In the genomic region with DNA sequence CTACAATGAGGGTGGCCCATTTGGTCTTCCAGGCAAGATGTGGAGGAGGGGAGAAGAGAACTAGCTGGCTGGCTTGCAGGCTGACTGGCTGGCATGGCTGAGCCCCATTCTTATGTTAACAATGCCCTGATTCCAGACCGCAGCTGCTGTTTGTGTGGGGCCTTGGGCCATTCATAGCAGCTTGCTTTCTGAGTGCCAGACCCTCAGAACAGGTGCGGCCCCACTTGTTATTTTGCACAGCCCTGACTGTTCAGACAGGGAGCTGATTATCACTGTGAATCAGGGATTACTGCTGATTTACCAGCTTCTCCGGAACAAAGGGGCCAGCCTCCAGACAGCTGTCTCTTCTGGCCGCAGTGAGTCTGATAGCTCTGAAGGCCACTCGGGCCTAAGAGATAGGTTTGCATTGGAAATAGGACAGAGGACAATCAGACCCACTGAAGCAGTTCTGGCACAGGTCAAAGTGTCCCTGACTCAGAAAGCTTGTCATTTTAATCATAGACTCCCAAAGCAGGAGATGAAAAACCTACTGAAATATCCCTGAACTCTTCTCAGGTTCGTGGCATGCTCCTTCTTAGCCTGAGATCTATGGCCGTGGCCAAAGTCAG, we compare ENCODE assay signal across 8 mouse cellular contexts. TPM values are rescaled to one million over a fixed set of nuclear protein-coding genes. Genes with fewer than 3 reads are reported as not detected.
DNase-seq lines count a peak whose midpoint lies in the region; ATAC-seq and TF ChIP-seq lines count a peak whose summit lies in the region.

No protein-coding gene starts in this region.

- no peaks in the 10 kb centered on the region for H3K4me1 ChIP-seq in lung, embryonic 14.5 days (ENCODE audit: insufficient read depth)
- H3K4me1 ChIP-seq in embryonic facial prominence, embryonic 11.5 days (ENCODE audit: control insufficient read depth, insufficient read depth, low read length) = no peaks in the 10 kb centered on the region
- H3K4me1 ChIP-seq in heart, embryonic 12.5 days (replicated peaks) = no peaks in the 10 kb centered on the region

- H3K9me3 ChIP-seq in lung, embryonic 14.5 days (ENCODE audit: low read depth, low read length) = no peaks in the 10 kb centered on the region
- no peaks in the 10 kb centered on the region for H3K9me3 ChIP-seq in embryonic facial prominence, embryonic 11.5 days (replicated peaks; ENCODE audit: control insufficient read depth, low read length)
- H3K9me3 ChIP-seq in heart, embryonic 12.5 days (replicated peaks) = no peaks in the 10 kb centered on the region

- H3K9ac ChIP-seq in lung, embryonic 14.5 days = no peak overlapping the region
- H3K9ac ChIP-seq in embryonic facial prominence, embryonic 11.5 days (replicated peaks; ENCODE audit: low read length) = no peak overlapping the region
- H3K9ac ChIP-seq in heart, embryonic 12.5 days = no peak overlapping the region

- no peak overlapping the region for H3K4me3 ChIP-seq in lung, embryonic 14.5 days (ENCODE audit: low read depth, low read length)
- H3K4me3 ChIP-seq in embryonic facial prominence, embryonic 11.5 days (ENCODE audit: low read depth, low read length) = no peak overlapping the region
- no peak overlapping the region for H3K4me3 ChIP-seq in heart, embryonic 12.5 days

- H3K27me3 ChIP-seq in lung, embryonic 14.5 days (ENCODE audit: insufficient read depth, low read length) = no peaks in the 10 kb centered on the region
- no peaks in the 10 kb centered on the region for H3K27me3 ChIP-seq in embryonic facial prominence, embryonic 11.5 days (ENCODE audit: control insufficient read depth, insufficient read depth, low read length)
- no peaks in the 10 kb centered on the region for H3K27me3 ChIP-seq in heart, embryonic 12.5 days (replicated peaks)

- DNase-seq in lung, embryonic 14.5 days = no peak
- no peak for DNase-seq in lung, postnatal 25 days (ENCODE audit: low spot score)
- peak; percentile 37 for DNase-seq in embryonic facial prominence, embryonic 11.5 days (ENCODE audit: low spot score)
- DNase-seq in layer of hippocampus, adult 8-10 months (ENCODE audit: low spot score in 2 of 2) = peak; percentile 16 to 19
- DNase-seq in retina, postnatal 7 days (ENCODE audit: low read depth, low spot score) = peak; percentile 25
- no peak for DNase-seq in heart, adult 8-10 months (ENCODE audit: low spot score)
- no peak for DNase-seq in kidney, postnatal 25 days

- no peak overlapping the region for H3K27ac ChIP-seq in lung, embryonic 14.5 days (ENCODE audit: low read depth)
- H3K27ac ChIP-seq in embryonic facial prominence, embryonic 11.5 days (replicated peaks; ENCODE audit: low read depth, low read length) = no peak overlapping the region
- no peak overlapping the region for H3K27ac ChIP-seq in heart, embryonic 12.5 days (ENCODE audit: poor library complexity, severe bottlenecking)

- TF ChIP-seq CTCF in lung, embryonic 14.5 days (IDR thresholded peaks at IDR 0.05; ENCODE audit: low read depth) = no peak

- 51% methylated on average over 7 of the region's 7 CpGs for WGBS in lung, embryonic 14.5 days
- WGBS in embryonic facial prominence, embryonic 11.5 days = 53% methylated on average over 7 of the region's 7 CpGs
- WGBS in heart, embryonic 12.5 days = 40% methylated on average over 7 of the region's 7 CpGs

- no peaks in the 10 kb centered on the region for H3K36me3 ChIP-seq in lung, embryonic 14.5 days (ENCODE audit: insufficient read depth)
- no peaks in the 10 kb centered on the region for H3K36me3 ChIP-seq in embryonic facial prominence, embryonic 11.5 days (replicated peaks; ENCODE audit: control insufficient read depth, insufficient read depth, low read depth, low read length)
- no peaks in the 10 kb centered on the region for H3K36me3 ChIP-seq in heart, embryonic 12.5 days

- no peak overlapping the region for H3K4me2 ChIP-seq in lung, embryonic 14.5 days
- H3K4me2 ChIP-seq in embryonic facial prominence, embryonic 11.5 days (ENCODE audit: low read depth, low read length) = no peak overlapping the region
- no peak overlapping the region for H3K4me2 ChIP-seq in heart, embryonic 12.5 days

- ATAC-seq in lung, embryonic 14.5 days (ENCODE audit: insufficient read depth) = 0 out of 2 replicates have a peak, but pooled peaks have one; percentile 28
- ATAC-seq in embryonic facial prominence, embryonic 11.5 days (replicated peaks; ENCODE audit: insufficient number of reproducible peaks, low FRiP score, low TSS enrichment, low read depth) = peak; percentile 90
- ATAC-seq in heart, embryonic 12.5 days (ENCODE audit: insufficient number of reproducible peaks, low FRiP score) = no peak

RNA-seq across cellular contexts. Expression of a gene that starts 24.9 kb away (rescaled TPM):
- polyA plus RNA-seq in lung, embryonic 14.5 days (2014; fragmentation: Nextera tagmentation; extraction: Ambion mirVana) = 10.6 and 11.7 TPM in 2 replicates
- polyA plus RNA-seq in embryonic facial prominence, embryonic 11.5 days (2014; fragmentation: Nextera tagmentation; extraction: Ambion mirVana) = 27.4 and 33.3 TPM in 2 replicates
- 100 to 1,000 TPM; 110 to 146 (median 131) TPM for total RNA-seq in layer of hippocampus, adult 8-10 months (2022)
- total RNA-seq in heart, adult 8-10 months (2022) = under 1 TPM; 0.11 to 0.30 (median 0.20) TPM
- polyA plus RNA-seq in heart, embryonic 12.5 days (2016; fragmentation: Nextera tagmentation; extraction: Ambion mirVana) = 7.1 and 7.5 TPM in 2 replicates

Comparison
In these comparisons a context has a peak if more than half of its experiments do, and no peak if none do; other contexts are left out.
1. DNase-seq: peak in embryonic facial prominence, embryonic 11.5 days (single experiment), layer of hippocampus, adult 8-10 months (2 of 2) and retina, postnatal 7 days (single experiment); none in lung, embryonic 14.5 days (single experiment), lung, postnatal 25 days (single experiment), heart, adult 8-10 months (single experiment) and kidney, postnatal 25 days (0 of 2).